Mouse (Mus musculus) layer of hippocampus, adult 2 months (tissue): ENCODE data around the gene Rpl34. TPM values are rescaled to one million over a fixed set of nuclear protein-coding genes. Genes with fewer than 3 reads are reported as not detected.

Source experiments
- DNase-seq, 2 experiments: peaks; one replicate each; pipeline ENCODE4 v3.0.0; 2022; ENCODE audit warnings: low spot score in 2 of 2
- H3K27ac ChIP-seq: fragments of 200-600 bp; 2 replicates; pipeline ENCODE4 v1.8.1; 2022
- H3K4me3 ChIP-seq: fragments of 200-600 bp; 2 replicates; pipeline ENCODE4 v1.8.1; 2022; ENCODE audit warnings: mild to moderate bottlenecking
- CTCF ChIP-seq: fragments of 200-600 bp; conservative IDR thresholded peaks from 2 replicates; pipeline ENCODE4 v1.8.1; 2022; ENCODE audit warnings: antibody characterized with exemption, mild to moderate bottlenecking, moderate library complexity
- long read RNA-seq, 2 experiments: library from polyadenylated mRNA; stranded (forward); transcript quantifications; one replicate each; pipeline ENCODE4 v2.0.0; 2021; ENCODE audit warnings: borderline mapping rate in 2 of 2
- total RNA-seq, 2 experiments: library from RNA; stranded (reverse); gene quantifications; 2 replicates each; pipeline ENCODE4 v1.2.3; 2021

Gene Rpl34
- 100 to 1,000 TPM; 341 to 352 TPM for total RNA-seq
- long read RNA-seq, experiment 1, transcript Rpl34-201 (5 exons, 624 nt), result minor isoform, 12 of 71 reads
- long read RNA-seq, experiment 1, transcript Rpl34-202 (5 exons, 480 nt), result major isoform, 50 of 71 reads
- long read RNA-seq, experiment 1, partial matches to known transcripts, result 6 of 71 reads
- long read RNA-seq, experiment 1, other reads (novel, unspliced or antisense), result 1 of 71 reads
- long read RNA-seq, experiment 2, transcript Rpl34-201 (5 exons, 624 nt), result minor isoform, 10 of 115 reads
- long read RNA-seq, experiment 2, transcript Rpl34-202 (5 exons, 480 nt), result major isoform, 94 of 115 reads
- long read RNA-seq, experiment 2, partial matches to known transcripts, result 2 of 115 reads
- long read RNA-seq, experiment 2, other reads (novel, unspliced or antisense), result 4 of 115 reads

DNA sequence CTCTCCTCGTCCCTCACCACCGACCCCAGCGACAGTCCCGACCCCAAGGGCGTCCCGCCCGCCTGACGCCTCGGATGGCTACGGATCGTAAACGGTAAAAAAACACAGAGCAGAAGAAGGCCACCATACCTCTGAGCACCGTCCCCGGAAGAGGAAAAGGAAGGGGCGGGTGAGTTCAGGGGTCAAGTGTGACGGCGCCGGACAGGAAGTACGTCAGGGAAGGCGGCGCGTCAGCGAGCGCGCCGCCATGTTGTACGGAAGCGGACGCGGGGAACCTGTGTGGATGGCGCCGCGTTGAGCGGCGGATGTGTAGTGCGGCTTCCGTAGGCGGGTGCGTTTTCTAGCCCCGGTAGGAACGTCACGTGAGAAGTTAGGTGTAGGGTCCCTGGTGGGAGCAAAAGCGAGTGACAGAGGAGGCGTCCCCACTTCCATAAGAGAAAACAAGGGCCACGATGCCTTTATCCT, at the start of gene Rpl34:
Gene Rpl34 (minus strand): TSS at position 210 of the 465 bp plus-strand sequence.
- 0 out of 2 replicates have a peak, but pooled peaks have one; percentile 14 for TF ChIP-seq CTCF
- H3K4me3 ChIP-seq, result peak within 1 kb of the TSS; percentile 78
- peak within 1 kb of the TSS; percentile 92 for H3K27ac ChIP-seq
- DNase-seq, result peak; percentile 95 to 96

DNA sequence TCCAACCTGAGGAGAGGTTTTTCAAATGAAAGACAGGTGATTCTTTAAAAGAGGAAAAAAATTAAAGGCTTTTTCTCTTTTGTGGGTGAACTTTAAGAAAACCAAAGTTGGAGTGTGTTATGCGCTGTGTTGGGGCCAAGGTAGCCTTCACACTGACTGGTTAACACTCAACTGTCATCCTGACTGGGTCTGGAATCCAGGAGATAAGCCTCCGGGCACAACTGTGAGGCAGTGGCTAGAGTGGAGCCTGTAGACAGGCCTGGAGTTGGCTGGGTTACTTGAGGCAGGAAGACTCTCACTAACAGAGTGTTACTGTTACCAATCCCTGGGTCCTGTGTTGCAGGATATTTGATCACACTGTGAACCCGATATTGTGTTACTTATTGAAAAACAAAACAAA, 38.0 kb upstream of the Rpl34 start:
- no peak for TF ChIP-seq CTCF
- no peak overlapping the region for H3K27ac ChIP-seq
- DNase-seq, result no peak
- no peak overlapping the region for H3K4me3 ChIP-seq

DNA sequence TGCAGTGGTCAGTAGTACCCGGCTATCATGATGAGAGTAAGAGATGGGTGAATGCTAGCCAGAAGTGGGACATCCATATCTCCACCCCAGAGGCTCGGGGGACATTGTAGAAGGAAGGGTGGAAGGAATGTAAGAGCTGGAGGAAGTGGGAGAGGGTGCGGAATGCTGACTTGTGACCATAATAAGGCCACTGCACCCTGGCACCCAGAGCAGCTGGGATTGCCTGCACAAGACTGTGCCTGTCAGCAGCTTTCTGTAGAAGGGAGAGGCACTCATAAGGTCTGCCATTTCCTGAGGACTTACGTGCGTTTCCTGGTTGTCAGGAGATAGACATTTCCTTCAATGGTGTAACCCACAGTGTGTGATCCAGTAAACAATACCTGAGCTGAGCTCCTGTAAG, 33.9 kb upstream of the Rpl34 start:
- DNase-seq, result no peak
- TF ChIP-seq CTCF, result no peak
- Histone ChIP-seq H3K4me3 (no peak overlapping the region), H3K27ac (no peak overlapping the region)

DNA sequence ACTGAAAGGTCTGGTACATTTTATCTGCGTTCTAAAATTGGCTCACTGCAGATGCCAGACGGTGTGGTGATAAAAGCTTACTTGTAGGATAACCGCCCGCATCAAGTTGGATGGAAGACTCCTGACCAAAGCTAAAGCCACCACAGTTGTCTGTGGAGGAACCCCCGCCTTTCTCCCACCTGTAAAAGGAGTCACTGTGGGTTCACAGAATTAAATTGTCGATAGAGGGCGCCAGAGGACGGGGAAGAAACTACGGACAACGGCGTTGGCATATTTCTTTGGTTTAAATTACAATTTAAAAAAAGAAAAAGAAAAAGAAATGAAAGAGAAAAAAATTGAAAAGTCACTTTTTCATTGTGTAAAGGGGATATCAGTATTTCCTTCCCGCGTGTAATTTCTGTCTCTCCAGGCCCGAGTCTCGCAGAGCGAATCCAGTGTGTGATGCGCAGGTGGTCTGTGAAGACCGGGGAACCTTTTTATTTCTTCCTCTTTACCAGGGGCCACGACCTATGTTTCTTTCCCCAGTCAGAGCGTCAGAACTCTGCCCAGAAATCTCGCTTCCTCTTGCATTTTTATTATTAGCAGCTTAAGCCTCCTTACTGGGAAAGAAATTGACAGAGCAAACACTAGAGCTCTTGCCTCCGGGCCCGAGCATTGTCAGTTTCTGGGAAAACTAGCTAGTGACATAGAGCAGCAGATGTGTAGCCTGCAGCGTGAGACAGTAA, 30.7 kb upstream of the Rpl34 start:
- peak; percentile 23 to 74 for DNase-seq
- peak; percentile 91 for TF ChIP-seq CTCF
- H3K27ac ChIP-seq, result no peak overlapping the region
- no peak overlapping the region for H3K4me3 ChIP-seq

DNA sequence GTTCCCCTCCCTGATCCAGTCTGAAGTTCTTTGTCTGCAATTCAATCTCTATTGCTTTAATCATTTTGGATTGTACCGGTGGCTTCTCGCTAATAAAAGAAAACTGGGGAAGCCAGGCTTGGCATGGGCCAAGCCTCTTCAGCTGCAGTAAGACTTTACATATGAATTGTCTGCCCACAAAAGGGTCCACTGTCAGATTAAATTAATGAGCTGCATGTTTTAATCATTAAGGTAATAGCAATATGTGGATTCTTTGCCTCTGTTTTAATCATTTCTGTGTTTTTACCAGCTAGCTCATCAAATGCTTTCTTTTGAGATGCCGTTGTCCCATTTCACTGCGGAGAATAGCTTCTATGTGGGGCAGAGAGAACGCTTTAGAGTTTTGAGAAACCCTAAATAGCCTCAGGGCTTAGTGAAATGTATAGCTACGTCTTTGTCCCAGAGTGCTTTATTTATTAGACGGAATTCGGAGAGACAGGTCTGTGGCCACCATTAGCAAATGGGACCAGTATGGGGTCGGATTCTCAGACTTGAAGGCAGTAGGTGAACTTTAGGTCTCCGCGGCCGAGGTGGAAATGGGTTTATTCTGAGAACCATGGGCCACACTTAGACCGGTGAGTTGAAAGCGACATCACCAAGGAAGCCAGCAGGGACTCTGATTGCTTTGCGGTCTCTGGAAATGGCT, 28.1 kb upstream of the Rpl34 start:
- Histone ChIP-seq H3K27ac (no peak overlapping the region), H3K4me3 (no peak overlapping the region)
- no peak for DNase-seq
- no peak for TF ChIP-seq CTCF

DNA sequence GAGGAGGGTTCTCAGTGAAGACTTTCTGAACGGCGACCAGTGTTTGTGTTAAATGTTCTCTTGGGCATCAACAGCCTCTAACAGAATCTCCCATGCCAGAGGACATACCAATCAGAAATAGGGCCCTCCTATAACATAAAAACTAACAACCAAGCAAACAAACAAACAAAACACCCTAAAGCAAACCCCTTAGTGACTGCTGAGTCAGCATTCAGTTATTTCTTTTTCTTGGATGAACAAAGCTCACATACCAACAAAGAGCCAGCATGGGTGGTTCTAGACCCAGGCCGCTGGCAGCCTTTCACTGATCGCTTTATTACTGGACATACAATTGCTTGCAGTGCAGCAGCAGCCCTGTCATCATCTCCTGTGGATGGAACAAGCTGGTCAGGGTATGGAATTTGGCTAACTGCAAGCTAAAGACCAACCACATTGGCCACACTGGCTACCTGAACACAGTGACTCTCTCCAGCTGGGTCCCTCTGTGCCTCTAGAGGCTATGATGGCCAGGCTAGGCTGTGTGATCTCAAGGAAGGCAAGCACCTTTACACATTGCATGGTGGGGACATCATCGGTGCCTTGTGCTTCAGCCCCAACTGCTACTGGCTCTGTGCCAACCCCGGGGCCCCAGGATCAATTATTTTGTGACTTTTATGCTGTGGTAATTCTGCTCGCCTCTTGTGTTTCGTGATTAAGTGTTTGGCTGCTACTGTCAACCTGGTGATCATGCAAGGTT, 27.1 kb upstream of the Rpl34 start:
- DNase-seq, result no peak
- no peak overlapping the region for H3K27ac ChIP-seq
- H3K4me3 ChIP-seq, result no peak overlapping the region
- no peak for TF ChIP-seq CTCF

DNA sequence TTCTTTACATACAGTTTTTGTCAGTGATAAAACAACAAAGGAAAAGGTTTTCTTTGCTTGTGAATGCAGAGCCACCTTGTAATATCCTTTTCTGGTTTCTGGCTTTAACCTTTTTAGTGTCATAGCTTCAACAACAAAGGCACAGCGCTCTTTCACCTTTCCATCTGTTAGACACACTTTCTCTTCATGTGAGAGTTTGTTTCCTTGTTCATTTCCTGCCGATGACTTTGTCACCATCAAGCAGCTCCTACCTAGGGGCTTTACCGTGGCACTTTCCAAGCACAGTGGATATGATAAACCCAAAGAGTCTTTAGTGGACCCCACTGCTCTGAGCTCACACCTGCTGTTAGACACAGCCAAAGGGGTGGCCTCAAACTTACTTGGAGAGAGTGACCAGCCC, 19.0 kb upstream of the Rpl34 start:
- TF ChIP-seq CTCF, result no peak
- DNase-seq, result no peak
- Histone ChIP-seq H3K27ac (no peak overlapping the region), H3K4me3 (no peak overlapping the region)

DNA sequence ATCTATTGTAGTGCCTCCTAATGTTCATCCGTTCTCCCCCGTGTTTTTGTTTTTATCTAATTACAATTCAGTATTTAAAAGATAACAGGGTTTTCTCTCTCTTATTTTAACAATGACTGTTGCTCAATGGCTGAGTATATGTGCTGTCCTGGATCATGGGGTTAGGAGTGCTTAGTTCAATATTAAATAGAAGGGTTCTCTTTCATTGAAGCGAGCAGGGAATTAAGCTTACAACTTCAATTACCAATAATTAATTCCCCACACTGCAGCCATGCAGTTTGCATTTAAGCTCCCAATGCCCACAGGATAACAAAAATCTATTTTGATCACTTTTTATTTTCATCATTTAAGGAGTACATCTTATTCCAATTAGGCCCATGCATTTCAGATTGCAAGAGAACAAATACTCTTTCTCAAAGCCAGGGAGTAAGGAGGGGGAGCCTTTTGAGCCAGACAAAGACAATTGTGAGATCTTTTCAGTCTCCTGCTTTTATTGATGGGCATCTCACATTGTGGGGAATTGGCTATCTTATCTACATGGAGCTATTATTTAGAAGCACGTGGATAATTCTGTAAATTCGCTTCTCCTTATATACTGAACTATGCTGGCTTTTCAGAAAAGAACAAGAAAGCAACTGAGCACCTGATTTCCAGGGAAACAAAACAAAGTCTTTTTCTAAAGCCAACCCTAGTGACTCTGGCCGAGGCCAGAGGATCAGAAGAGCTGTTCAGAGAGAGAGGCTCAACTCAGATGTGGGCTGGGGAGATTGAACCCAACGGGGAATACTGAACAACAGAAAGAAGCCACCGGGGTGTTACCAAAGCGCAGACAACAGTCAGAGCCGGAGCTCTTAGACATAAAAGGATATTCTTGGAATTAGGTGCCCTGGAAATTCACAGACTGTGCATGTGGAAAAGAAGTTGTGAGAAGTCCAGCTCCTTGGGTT, 16.7 kb upstream of the Rpl34 start:
- Histone ChIP-seq H3K4me3 (no peak overlapping the region), H3K27ac (no peak overlapping the region)
- DNase-seq, result no peak
- no peak for TF ChIP-seq CTCF

DNA sequence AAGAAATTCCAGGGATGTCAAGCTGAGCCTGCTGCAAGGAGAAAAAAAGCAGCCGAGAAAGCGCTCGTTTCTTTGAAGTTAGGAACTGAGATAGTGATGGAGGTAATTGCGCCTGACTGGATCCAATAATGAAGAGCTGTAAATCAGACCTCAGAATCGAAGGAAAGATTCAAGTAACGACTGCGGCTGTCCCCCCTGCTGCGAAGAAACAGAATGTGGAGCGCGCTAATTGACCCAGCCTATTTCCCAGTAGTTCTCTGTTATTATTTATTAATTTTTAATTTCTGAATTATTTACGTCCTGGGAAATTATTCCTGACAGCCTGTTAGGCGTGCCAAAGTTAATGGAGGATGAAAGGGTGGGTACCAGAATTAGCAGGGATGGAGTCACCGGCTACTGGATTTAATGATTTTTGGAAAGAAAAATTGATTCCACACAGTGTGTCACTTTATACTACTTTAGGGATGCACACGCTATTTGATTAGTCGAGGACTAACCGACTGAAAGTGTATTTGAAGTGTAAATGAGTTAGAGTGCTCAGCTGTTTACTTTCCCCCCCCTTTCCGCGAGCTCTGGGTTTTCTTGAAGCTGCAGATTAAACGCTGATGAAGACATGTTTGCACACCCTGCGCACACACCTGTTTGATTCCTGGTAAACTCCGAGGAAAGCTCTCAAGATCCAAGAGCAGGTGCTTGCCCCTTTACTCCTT, 7.6 kb upstream of the Rpl34 start:
- TF ChIP-seq CTCF, result no peak
- Histone ChIP-seq H3K4me3 (no peak overlapping the region), H3K27ac (no peak overlapping the region)
- DNase-seq, result no peak

DNA sequence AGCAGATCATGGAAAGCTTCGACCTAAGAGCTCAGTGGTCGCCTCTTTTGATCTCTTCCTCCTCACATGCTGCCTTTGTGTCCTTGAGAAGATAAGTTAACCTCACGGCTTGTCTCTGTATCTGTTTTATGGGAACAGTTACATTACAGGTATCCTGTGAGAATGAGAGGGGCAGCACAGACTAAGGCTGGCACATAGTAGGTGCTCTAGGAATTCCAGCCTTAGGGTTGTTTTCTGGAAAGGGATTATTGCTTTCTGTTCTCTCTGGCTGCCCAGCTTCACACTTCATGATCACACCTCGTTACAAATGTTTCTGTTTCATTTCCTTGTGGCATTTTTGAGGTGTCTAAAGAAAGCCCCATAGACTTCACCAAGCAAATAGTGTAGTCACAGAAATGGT, 6.6 kb upstream of the Rpl34 start:
- TF ChIP-seq CTCF, result no peak
- no peak overlapping the region for H3K27ac ChIP-seq
- DNase-seq, result no peak
- H3K4me3 ChIP-seq, result no peak overlapping the region
